Mouse (Mus musculus): ENCODE measurements around the gene Spesp1. TPM values are rescaled to one million over a fixed set of nuclear protein-coding genes. Genes with fewer than 3 reads are reported as not detected.
A peak's percentile ranks its signal among the peaks of the same experiment; 100 is the strongest.

Gene Spesp1
- polyA plus RNA-seq (2015; fragmentation: Nextera tagmentation; extraction: Ambion mirVana): not detected in 2 replicates

DNA sequence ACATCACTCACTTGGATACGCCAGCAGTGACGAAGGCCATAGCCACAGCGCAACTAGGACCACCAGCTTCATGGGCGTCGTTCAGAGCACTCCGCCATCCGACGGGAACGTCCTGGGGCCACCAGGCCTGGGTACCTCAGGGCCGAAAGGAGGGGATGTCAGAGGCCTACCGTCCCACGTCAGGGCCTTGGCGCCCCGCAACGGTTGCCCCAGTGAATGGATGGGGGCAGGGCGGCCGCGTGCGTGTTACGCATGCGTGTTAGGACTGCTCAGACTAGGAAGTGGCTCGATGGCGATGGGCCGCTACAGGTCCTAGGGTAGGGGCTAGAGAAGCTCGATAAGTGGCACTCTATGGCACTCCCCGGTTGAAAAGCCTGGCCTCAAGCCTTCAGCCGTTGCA is at the start of gene Spesp1:
Gene Spesp1 (minus strand): TSS at position 218 of the 400 bp plus-strand sequence.
- no peak for DNase-seq (ENCODE audit: low spot score)

DNA sequence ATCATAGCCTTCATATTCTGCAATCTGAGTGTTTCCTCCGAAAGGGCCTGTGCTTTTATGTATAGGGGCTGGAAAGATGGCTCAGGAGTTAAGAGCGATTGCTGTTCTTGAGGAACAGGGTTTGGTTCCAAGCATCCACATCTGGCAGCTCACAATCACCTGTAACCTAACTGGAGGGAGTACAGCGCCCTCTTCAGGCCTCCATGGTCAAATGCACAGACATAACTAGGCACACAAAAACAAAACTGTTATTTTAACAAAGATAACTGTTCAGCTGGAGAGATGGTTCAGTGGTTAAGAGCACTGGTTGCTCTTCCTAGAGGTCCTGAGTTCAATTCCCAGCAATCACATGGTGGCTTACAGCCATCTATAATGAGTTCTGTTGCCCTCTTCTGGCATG is 44.0 kb upstream of the Spesp1 start:
- no peak for DNase-seq (ENCODE audit: low spot score)

DNA sequence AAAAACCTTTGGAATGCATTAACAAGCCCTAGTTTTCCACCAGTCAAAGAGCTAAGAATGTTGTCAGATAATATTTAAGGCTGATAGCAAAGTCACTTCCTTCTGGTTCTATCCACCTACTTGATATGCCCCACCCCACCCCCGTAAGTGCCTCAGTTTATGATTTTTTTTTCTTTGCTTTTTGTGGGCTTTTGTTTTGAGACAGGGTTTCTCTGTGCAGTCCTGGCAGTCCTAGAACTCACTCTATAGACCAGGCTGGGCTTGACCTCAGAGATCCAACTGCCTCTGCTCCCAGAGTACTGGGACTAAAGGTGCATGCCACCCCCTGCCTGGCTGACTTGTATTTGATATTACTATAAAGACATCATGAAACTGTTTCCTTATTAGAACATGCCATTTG is 41.8 kb upstream of the Spesp1 start:
- no peak for DNase-seq (ENCODE audit: low spot score)

DNA sequence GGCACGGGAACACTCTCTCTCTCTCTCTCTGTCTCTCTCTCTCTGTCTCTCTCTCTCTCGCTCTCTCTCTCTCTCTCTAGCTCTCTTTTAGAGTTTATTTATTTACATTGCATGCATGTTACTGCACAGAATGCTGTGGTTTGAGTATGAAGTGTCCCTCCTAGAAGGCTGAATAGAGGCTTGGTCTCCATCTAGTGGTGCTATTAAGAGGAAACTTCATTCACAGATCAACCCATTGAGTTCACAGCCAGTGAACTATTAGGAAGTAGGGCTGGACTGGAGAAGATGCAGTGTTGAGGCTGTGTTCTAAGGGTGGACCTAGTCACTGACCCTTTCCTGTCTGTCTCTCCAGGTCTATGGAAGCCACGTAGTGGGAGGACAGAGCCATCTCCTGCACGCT is 36.7 kb upstream of the Spesp1 start:
- DNase-seq (ENCODE audit: low spot score): no peak

DNA sequence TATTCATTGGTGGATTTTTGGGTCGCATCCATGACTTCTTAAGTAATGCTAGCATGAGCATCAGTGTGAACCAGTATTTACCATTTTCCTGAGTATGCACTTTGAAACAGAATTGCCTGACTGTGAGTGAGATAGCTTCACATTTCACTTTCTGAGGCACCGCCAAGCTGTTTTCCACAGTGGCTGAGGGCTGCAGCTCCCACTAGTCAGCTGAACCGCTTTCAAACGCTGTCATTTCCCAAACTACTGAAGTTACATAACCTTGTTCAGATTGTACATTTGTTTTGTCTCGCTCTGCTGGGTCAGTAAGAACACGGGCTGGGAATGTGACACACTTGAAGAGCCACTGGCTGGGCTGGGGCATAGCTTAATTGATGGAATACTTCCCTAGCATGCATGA is 33.5 kb upstream of the Spesp1 start:
- DNase-seq (ENCODE audit: low spot score): no peak

DNA sequence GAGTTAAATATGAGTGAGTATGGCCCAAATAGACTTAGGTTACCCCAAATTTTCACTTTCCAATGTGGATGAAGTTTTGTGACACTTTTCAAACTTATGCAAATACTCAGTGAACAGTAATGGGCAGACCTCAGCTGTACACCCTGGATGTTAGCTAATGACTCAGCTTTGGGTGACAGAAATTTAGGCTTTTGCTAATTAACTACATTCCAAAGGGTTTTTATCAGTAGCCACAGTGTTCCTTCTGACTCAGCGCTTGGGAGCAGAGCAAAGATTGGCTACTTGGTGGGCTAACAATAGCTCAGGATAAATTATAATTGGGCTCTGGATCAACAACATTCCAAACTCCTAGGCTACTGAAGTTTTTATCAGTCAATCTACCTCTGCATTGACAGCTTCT is 14.9 kb upstream of the Spesp1 start:
- no peak for DNase-seq (ENCODE audit: low spot score)

DNA sequence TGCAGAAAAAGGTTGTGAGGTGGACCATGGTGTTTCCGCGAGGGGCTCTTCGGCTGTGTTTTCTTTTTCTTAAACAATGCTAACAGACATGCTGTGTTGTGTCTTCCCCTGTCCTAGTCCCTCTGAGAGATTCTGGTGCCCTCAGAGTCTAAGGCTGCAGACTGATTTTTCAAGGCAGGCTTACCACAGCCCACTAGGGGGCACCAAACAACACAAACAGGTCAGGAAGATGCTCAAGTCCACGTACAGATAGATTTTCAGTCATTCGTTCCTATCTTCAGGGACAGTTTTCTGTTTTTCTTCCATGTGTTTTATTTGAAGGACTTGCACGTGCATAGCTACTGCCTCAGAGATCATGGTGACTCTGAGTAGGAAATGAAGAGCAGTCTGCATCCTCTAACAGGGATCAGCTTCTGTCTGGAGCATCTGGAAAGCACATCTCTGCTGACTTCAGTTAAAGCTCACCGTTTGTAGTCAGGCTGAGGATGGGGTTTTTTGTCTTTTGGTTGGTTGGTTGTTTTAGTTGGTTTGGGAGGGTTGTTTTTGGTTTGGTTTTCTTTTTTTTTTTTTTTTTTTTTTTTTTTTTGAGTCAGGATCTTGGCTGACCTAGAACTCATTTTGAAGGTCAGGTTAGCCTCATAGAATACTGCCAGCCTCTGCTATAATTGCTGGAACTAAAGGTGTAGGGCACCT is 13.1 kb upstream of the Spesp1 start:
- peak; percentile 81 for DNase-seq (ENCODE audit: low spot score)

DNA sequence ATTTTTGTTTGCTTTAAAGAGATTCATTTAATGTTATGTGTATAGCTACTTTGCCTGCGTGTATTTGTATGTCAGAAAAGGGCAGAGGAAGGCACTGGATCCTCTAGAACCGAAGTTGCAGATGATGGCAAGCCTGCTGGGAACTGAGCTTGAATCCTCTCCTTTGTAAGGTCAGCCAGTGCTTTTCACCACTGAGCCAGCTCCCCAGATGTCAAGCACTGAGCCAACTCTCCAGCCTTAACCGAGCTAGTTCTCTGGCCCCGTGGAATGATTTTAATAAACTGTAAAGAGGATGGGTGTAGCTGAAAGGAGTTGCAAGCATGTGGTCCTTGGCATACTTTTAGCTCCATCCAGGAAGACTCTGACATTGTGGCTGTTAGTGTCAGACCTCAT is 5.6 kb upstream of the Spesp1 start:
- no peak for DNase-seq (ENCODE audit: low spot score)

DNA sequence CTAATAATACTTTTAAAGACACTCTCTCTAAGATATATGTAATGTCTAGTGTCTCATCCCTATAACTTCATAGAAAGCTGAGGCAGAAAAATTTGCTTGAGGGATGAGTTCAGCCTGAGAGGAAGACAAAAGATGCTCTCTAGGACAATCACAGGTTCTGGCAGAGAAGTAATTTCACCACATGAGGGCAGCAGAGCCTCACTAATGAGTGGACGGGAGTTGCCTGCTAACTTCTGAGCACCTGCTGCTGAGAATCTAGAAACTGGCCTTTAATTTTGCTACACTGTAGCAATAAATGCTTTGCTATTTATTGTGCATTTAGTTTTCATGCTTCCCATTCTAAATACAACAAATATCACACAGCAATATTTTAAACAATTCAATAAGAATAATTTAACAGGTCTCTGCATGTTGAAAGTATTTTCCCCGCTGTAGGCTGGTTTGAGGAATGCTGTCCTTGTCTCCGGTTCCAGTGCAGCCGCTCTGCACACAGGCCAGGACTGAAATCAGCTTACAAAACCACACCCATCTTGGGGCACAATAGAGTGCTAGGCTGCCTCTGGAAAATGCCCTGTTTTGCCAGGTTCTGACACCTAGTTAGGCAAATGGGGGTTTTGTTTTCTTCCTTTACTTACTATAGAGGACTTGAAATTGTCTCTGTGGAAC is 5.1 kb upstream of the Spesp1 start:
- DNase-seq (ENCODE audit: low spot score): peak; percentile 75

DNA sequence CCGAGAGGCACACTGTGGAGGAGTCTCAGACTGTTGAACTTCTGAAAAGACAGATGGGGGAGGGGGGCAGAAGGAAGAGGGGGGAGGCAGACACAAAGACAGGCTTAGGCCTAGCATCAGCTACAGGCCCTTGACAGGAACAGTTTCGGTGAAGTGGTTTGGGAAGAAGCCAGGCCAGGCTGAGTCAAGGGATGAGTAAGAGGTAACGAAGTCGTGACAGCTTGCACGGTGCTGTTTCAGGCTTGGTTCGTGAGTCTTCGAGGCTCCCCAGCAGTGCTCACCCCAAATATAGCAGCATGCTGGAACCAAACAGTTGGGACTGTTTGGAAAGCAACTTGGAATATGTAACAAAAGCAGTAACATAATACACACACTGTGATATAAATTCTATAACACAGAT is 2.3 kb upstream of the Spesp1 start:
- no peak for DNase-seq (ENCODE audit: low spot score)

DNA sequence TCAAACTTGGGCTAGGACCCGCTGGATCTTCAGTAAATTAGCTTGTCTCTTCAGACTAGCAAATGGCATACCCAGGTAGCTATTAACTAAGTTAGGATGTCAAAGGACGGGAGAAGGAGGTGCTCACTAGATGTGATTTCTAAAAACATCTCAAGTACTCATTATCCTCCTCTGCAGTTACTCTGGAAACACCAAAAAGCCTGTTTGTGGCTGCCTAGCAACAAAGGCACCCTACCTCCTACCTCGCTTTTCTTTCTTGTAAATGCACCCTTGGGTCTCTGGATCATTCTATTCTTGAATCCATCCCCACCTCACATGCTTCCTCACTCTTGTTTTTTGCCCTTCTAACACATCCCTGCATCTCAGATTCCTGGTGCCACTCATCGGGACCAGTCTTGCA is 5.1 kb downstream of the Spesp1 start:
- no peak for DNase-seq (ENCODE audit: low spot score)

DNA sequence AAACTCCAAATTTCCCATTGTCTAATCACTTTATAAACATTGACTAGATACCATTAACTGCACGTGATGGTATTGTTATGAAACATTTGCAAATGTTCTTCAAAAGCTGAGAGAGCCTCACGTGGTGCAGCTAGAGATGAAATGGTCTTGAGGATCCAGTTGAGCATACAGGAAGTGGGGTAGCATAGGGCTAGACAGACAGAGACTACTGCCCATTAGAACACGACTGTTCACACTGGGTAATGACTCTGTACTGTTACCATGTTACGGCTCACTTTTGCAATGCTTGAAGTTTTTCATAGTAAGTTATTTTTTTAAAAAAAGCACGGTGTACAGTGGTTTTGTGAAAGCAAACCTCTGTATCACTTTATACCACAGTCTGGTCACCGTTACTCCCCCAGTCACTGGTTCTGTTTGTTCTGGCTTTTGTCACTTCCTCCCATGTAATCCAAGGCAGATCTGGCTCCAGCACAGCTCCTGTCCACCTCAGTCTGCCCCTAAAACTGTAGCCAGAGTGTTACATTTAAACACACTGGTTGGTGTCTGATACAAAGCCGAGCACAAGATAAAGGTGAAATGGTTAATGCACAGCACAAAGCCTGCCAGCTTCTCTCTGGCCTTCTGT is 11.1 kb downstream of the Spesp1 start:
- peak; percentile 7 for DNase-seq (ENCODE audit: low spot score)

DNA sequence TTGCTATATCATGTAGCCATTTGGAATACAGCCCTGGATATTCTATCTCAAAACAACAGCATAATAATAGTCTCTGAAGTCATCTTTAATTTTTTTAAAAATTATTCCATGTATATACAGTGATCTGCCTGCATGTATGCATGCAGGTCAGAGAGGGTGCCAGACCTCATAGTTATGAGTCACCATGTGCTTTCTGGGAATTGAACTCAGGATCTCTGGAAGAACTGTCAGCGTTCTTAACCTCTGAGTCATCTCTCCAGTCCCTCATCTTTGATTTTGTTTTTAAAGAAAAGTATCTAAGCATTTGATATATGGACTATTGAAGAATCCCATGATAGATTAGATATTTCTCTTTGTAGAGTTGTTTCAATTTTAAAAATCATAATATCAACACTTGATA is 12.8 kb downstream of the Spesp1 start:
- DNase-seq (ENCODE audit: low spot score): no peak

DNA sequence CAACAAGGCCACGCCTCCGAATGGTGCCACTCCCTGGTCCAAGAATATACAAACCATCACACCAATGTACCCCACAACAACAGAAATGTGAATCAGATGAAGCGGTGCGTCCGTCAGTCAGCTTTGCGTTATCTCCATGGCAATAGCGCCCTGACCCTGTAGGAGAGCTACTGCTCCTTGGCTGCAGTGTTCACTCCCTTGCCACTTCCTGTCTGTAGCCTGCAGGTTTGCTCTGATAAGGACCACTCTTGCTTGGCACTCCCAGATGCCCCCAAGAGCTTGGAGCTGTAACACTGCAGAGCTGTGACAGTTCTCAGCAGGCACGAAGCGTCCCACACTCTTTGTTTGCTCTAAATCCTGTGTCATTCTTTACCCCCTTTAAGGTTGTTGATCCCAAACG is 16.7 kb downstream of the Spesp1 start:
- DNase-seq (ENCODE audit: low spot score): no peak

DNA sequence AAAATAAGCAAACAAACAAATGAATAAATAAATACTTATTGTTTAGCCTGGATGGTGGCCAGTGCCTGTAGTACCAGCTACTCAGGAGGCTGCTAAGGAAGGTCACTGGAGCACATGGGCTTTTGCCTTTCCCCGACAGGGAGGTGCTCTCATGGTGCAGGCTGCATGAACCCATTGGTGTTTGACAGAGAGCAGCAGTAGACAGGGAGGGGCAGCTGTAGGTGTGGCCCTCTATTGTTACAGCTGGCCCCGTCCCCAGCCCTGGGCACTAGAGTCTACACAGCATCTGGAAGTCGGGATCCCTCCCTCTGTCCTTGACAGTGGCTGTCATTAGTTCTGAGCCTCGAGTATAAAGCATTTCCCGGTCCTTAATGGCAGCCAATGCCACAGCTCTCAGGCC is 18.4 kb downstream of the Spesp1 start:
- no peak for DNase-seq (ENCODE audit: low spot score)

DNA sequence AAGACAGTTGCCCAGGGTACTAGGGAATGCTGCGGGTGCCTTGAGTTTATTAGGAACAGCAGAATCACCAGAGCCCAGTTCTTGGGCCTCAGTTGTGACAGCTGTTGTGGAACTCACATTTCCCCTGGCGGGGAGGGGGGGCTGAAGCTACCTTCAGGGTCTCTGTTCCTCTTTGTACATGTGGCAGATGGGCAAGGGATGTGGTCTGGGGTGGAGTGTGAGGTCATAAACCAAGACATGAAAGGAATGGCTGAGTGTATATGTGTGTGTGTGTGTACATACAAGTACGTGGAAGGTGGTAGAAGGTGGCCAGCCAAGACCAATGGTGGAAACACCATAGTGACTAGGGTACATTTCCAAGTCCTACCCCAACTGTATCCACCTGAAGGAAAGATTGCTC is 20.6 kb downstream of the Spesp1 start:
- no peak for DNase-seq (ENCODE audit: low spot score)

DNA sequence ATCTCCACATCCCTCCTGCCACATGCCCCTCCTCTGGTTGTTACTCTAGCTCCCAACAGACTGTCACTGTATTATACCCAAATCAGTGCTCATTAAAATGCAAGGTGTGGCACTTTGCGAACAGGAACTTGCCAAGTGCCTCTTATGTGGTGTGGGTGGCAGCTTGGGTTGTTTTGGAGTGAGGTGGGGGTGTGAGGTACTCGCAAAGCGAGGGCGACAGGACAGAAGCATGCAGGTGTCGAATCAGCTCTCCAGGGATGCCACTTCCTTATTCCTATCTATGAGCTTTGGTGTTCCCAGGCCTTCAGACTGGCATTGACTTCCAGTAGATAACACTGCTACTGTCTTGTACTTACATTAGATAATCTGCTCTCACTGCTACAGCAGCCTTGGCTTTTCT is 21.0 kb downstream of the Spesp1 start:
- no peak for DNase-seq (ENCODE audit: low spot score)

DNA sequence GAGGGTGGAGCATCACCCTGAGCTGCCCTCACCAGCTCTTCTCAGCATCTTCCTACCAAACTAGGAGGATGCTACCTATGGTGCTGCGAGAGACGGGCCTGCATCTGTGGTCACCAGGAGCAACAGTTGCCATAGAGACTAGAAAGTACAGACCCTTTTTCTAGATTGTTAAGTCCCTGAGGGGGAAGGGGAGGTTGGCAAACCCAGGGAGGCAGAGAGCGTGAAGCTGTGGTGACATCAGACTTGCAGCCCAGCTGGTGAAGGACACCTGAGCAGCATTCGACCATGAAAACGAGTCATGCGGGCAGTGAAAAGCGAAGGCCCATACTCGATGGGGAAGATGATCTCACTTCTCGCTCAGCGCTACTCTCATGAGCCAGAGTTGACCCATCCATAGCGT is 24.0 kb downstream of the Spesp1 start:
- DNase-seq (ENCODE audit: low spot score): no peak

DNA sequence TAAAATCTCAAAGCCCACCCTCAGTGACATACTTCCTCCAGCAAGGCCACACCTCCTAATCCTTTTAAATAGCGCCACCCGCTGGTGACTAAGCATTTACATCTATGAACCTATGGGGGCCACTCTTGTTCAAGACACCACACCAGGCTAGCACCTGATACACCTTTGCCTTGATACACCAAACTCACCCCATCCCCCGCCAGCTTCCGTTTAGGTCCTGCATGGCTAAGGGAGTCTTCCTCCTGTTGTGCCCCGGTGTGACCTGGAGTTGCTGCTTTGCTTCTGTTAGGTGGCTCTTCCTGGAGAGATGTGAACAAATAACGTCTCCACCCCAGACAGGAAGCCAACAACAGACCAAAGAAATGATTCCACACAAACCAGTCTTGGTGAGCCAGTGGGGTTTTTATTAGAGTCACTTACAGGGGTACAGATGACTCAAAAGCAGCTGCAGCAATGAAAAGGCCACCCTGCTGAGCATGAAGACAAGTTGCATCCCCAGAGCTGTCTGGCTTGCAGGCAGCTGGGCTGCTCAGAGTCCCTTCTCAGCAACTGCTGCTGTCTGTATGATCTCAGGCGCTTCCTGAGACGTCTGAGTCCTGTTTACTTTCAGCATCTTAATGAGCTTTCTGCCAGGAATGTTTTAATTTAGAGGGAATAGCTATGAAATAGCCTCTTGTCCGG is 26.0 kb downstream of the Spesp1 start:
- DNase-seq (ENCODE audit: low spot score): peak; percentile 29

DNA sequence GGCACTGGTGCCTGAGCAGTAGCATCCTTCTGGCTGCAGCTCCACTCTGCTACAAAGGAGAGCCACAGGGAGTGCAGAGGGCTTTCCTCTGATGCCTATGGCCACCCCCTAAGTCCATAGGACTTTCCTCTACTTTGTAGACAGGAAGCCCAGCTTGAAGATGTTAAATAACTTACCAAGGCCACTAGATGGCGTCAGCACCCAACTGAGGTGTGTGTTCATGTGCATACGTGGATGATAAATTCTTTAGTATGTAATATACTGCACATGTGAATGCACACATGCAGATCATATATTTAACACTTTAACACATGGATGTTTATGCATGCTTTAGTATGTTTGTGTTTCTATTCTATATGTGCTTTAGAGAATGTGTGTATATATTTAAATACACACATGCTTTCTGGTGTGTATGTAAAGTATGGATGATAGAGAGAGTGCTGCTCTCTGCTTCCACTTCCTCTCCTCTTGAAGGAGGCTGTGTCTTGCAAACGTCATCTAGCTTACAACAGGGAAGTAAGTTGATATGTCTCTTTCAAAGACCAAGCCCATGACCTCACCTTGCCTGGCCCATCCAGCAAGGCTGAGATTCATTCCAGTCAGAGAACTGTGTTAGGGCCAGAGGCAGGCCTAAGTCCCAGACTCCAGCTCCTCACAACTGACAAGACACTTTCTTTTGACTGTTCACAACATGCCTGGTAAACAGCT is 28.1 kb downstream of the Spesp1 start:
- peak; percentile 71 for DNase-seq (ENCODE audit: low spot score)

DNA sequence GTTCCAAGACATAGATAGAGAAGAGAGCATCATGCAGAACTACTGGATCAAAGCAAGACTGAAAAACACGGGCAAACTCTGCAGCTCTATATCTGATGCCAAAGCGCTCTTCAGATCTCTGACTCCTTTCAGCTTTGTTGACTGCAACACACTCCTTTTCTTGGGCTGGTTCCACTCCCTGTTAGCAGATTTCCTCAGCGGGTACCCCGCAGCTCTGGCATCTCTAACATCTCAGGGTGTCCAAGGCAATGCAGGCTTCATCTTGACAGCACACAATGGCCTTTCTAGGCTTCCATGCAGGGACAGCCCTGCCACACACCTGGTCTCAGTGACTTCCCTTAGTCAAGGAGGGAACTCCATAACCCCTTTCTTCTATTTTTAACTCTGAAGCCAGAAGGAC is 31.7 kb downstream of the Spesp1 start:
- DNase-seq (ENCODE audit: low spot score): no peak

Measured in thymus, postnatal 0 days (tissue).